Mouse (Mus musculus) c-Kit-positive CD71-positive TER-119-negative erythroid progenitor cells, embryonic 14.5 days (primary cell): ENCODE measurements around the gene Nsd1.
"Not testable (repeated sequence)": the region's sequence is repeated elsewhere in the genome, so short reads cannot be mapped to it uniquely, and the experiment has no call there.

Experiments used
- DNase-seq: peaks from one replicate; pipeline ENCODE4 v3.0.0-alpha.2; 2013; ENCODE audit warnings: low read depth

Gene Nsd1

GRCm38 (mm10) chr13:55209649-55210192, at the start of gene Nsd1:
TSS of gene Nsd1 (plus strand) at chr13:55209782.
- no peak for DNase-seq

- no peak for DNase-seq
These were observed 47.2 kb upstream of the Nsd1 start for GRCm38 (mm10) chr13:55162365-55162764.

- no peak for DNase-seq
These were observed 46.0 kb upstream of the Nsd1 start for GRCm38 (mm10) chr13:55163553-55163952.

- DNase-seq, result no peak
These were observed 43.7 kb upstream of the Nsd1 start for GRCm38 (mm10) chr13:55165831-55166339.

- DNase-seq, result no peak
These were observed 42.5 kb upstream of the Nsd1 start for GRCm38 (mm10) chr13:55166806-55167725.

GRCm38 (mm10) chr13:55167798-55168197, 41.8 kb upstream of the Nsd1 start:
- DNase-seq, result no peak

- no peak for DNase-seq
These were observed 41.3 kb upstream of the Nsd1 start for GRCm38 (mm10) chr13:55168255-55168654.

GRCm38 (mm10) chr13:55168958-55169369, 40.6 kb upstream of the Nsd1 start:
- no peak for DNase-seq

GRCm38 (mm10) chr13:55171517-55172335, 37.9 kb upstream of the Nsd1 start:
- no peak for DNase-seq

- DNase-seq, result no peak
These were observed 37.2 kb upstream of the Nsd1 start for GRCm38 (mm10) chr13:55172336-55172770.

GRCm38 (mm10) chr13:55174347-55174746, 35.2 kb upstream of the Nsd1 start:
- no peak for DNase-seq

GRCm38 (mm10) chr13:55176265-55176664, 33.3 kb upstream of the Nsd1 start:
- no peak for DNase-seq

- no peak for DNase-seq
These were observed 31.6 kb upstream of the Nsd1 start for GRCm38 (mm10) chr13:55177903-55178496.

- peak; percentile 60 for DNase-seq
These were observed 31.0 kb upstream of the Nsd1 start for GRCm38 (mm10) chr13:55178556-55178955.

- DNase-seq, result no peak
These were observed 30.0 kb upstream of the Nsd1 start for GRCm38 (mm10) chr13:55179591-55179990.

GRCm38 (mm10) chr13:55181786-55182172, 27.8 kb upstream of the Nsd1 start:
- DNase-seq, result no peak

GRCm38 (mm10) chr13:55182173-55182894, 27.2 kb upstream of the Nsd1 start:
- peak; percentile 48 for DNase-seq

GRCm38 (mm10) chr13:55183382-55183781, 26.2 kb upstream of the Nsd1 start:
- DNase-seq, result peak; percentile 14

- not testable (repeated sequence) for DNase-seq
These were observed 22.5 kb upstream of the Nsd1 start for GRCm38 (mm10) chr13:55187062-55187461.

GRCm38 (mm10) chr13:55189531-55190107, 20.0 kb upstream of the Nsd1 start:
- no peak for DNase-seq
